Mouse (Mus musculus) liver, postnatal 0 days (tissue): ENCODE results near the gene Epas1. TPM values are rescaled to one million over a fixed set of nuclear protein-coding genes. Genes with fewer than 3 reads are reported as not detected.

Source experiments
- ATAC-seq: fragments of 200-750 bp; cut with Nextera tagmentation; 2 replicates; pipeline ENCODE4 v1.8.0; 2017; ENCODE audit warnings: mild to moderate bottlenecking, moderate library complexity
- DNase-seq: peaks from one replicate; pipeline ENCODE4 v3.0.0-alpha.2; 2016
- H3K27ac ChIP-seq: fragments of 300-500 bp; sonication (generic); 2 replicates; pipeline ENCODE4 v1.5.1; 2014; ENCODE audit warnings: antibody characterized with exemption, moderate library complexity, mild to moderate bottlenecking, low read depth
- H3K27me3 ChIP-seq: fragments of 300-500 bp; sonication (generic); 2 replicates; pipeline ENCODE4 v1.6.1; 2014; ENCODE audit warnings: low read length, control low read depth, mixed read lengths; ENCODE audit not compliant: insufficient read depth
- H3K36me3 ChIP-seq: fragments of 300-500 bp; sonication (generic); replicated peaks from 2 replicates; pipeline ENCODE4 v1.6.1; 2014; ENCODE audit warnings: mild to moderate bottlenecking, control low read depth, low read length, moderate library complexity, mixed read lengths; ENCODE audit not compliant: insufficient read depth
- H3K4me1 ChIP-seq: fragments of 300-500 bp; sonication (generic); 2 replicates; pipeline ENCODE4 v1.6.1; 2014; ENCODE audit warnings: antibody characterized with exemption, mild to moderate bottlenecking, control low read depth; ENCODE audit not compliant: insufficient read depth
- H3K4me2 ChIP-seq: fragments of 300-500 bp; sonication (generic); 2 replicates; pipeline ENCODE4 v1.6.1; 2014; ENCODE audit warnings: low read depth, mild to moderate bottlenecking, low read length, moderate library complexity, mixed read lengths
- H3K4me3 ChIP-seq: fragments of 300-500 bp; sonication (generic); 2 replicates; pipeline ENCODE4 v1.5.1; 2014; ENCODE audit warnings: low read depth, low read length
- H3K9ac ChIP-seq: fragments of 300-500 bp; sonication (generic); replicated peaks from 2 replicates; pipeline ENCODE4 v1.6.1; 2014; ENCODE audit warnings: mild to moderate bottlenecking, moderate library complexity
- H3K9me3 ChIP-seq: fragments of 300-500 bp; sonication (generic); 2 replicates; pipeline ENCODE4 v1.6.1; 2016; ENCODE audit warnings: mild to moderate bottlenecking, control low read depth, low read length, mixed read lengths
- CTCF ChIP-seq: sonication (generic); IDR thresholded peaks from 2 replicates; pipeline ENCODE4 v1.5.1; 2016; ENCODE audit warnings: antibody characterized with exemption, low read depth
- EP300 ChIP-seq: IDR thresholded peaks from 2 replicates; pipeline ENCODE4 v1.6.1; 2016; ENCODE audit warnings: antibody characterized with exemption, low read depth, mild to moderate bottlenecking
- WGBS: fragments of 180-500 bp; shearing (Covaris S2); extraction: QIAGEN DNeasy Blood & Tissue Kit; methylation state at CpG from one replicate; pipeline ENCODE4 v1.1.7; 2014; ENCODE audit not compliant: insufficient replicate concordance; 5-methylcytosine and 5-hydroxymethylcytosine counted together
- polyA plus RNA-seq: library from polyadenylated mRNA; unstranded; fragments of >200 nt; fragmentation: Nextera tagmentation; extraction: Ambion mirVana; gene quantifications from 2 replicates; pipeline ENCODE4 v1.2.1, GENCODE M21; 2015

Gene Epas1
- polyA plus RNA-seq, 1 experiment from 2014 or later, result 8.2 TPM

DNA sequence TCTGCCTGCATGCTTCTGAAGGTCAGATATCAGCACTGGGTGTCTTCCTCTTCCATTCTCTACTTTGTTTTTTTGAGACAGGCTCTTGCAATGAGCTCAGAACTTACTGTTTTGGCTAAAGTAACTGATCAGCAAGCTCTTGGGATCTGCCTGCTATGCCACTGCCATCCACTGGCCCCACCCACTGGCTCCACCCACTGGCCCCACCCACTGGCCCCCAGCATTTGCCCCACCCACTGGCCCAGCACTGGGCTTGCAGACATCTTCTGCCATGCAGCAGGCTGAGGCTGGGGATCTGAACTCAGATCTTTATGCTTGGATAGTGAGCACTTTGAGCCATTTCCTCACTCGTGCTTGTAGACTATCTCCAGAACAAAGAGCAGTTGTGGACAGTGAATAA is 60.8 kb downstream of the Epas1 start:
- Histone ChIP-seq H3K4me2 (no peak overlapping the region), H3K9me3 (no peaks in the 10 kb centered on the region), H3K4me1 (no peaks in the 10 kb centered on the region), H3K27me3 (no peaks in the 10 kb centered on the region), H3K27ac (no peak overlapping the region), H3K4me3 (no peak overlapping the region), H3K9ac (no peak overlapping the region), H3K36me3 (peaks cover 36% of the 10 kb centered on the region)
- ATAC-seq (peak; percentile 56; the same call in 1 of the 2 replicates), DNase-seq (peak; percentile 79)
- WGBS, result 38% methylated on average over 1 of the region's 1 CpGs
- TF ChIP-seq CTCF (0 out of 2 replicates have a peak, but pooled peaks have one; percentile 8), EP300 (no peak)

DNA sequence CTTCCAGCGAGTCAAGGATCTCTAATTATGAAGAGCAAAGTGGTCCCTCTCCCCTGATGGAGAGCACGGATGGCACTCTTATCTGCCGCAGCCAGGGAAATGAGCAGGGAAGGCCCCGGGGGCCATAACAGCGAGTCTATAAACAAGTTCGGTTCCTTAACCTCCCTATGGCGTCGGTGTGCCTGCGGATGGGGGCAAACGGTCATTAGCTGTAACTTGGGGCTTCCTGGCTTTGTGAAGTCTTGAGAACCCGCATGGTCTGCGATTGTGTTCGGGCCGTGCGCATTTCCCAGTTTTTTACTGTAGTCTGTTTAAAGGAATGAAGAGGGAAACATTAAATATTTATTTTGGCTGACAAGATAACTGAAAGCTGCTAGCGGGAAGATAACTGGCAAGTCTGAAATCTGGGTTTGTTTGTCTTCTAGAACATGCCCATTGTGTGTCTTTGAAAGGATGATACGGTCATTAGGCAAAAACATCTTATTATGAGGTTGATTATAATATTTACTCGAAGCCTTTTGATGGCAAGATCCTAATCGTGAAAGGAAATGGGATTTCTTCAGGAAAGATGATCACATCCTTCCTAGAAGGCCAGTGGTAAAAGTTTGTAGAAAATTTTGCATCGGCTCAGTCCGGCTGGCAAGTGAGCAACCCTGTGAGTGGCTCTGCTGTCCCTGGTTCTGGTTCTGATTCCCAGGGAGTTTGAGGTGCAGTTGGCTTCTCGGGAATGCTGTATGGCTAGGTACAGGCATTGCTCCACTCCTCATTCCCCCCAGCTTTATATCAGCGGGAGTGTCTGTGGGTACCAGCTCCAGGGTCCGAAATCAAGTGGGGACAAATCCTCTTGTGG is 61.7 kb downstream of the Epas1 start:
- H3K27me3 ChIP-seq, result no peaks in the 10 kb centered on the region
- H3K9ac ChIP-seq, result no peak overlapping the region
- H3K4me1 ChIP-seq, result no peaks in the 10 kb centered on the region
- no peak for DNase-seq
- no peak overlapping the region for H3K4me3 ChIP-seq
- WGBS, result 57% methylated on average over 24 of the region's 24 CpGs
- no peak for TF ChIP-seq EP300
- TF ChIP-seq CTCF, result no peak
- H3K27ac ChIP-seq, result no peak overlapping the region
- no peak overlapping the region for H3K4me2 ChIP-seq
- ATAC-seq, result no peak
- peaks cover 34% of the 10 kb centered on the region for H3K36me3 ChIP-seq
- H3K9me3 ChIP-seq, result no peaks in the 10 kb centered on the region

- no peaks in the 10 kb centered on the region for H3K27me3 ChIP-seq
- no peak overlapping the region for H3K4me3 ChIP-seq
- H3K36me3 ChIP-seq, result peaks cover 57% of the 10 kb centered on the region
- no peak overlapping the region for H3K9ac ChIP-seq
- TF ChIP-seq EP300 (no peak), CTCF (no peak)
- DNase-seq (no peak), ATAC-seq (no peak)
- no peak overlapping the region for H3K4me2 ChIP-seq
- no peaks in the 10 kb centered on the region for H3K9me3 ChIP-seq
- 75% methylated on average over 8 of the region's 8 CpGs for WGBS
- H3K4me1 ChIP-seq, result no peaks in the 10 kb centered on the region
- no peak overlapping the region for H3K27ac ChIP-seq
Observed at GRCm38 (mm10) chr17:86822017-86822737, 68.7 kb downstream of the Epas1 start.

- no peaks in the 10 kb centered on the region for H3K4me1 ChIP-seq
- ATAC-seq (no peak), DNase-seq (peak; percentile 11)
- no peaks in the 10 kb centered on the region for H3K9me3 ChIP-seq
- TF ChIP-seq EP300 (no peak), CTCF (no peak)
- no peak overlapping the region for H3K27ac ChIP-seq
- H3K27me3 ChIP-seq, result no peaks in the 10 kb centered on the region
- no peak overlapping the region for H3K4me3 ChIP-seq
- H3K9ac ChIP-seq, result no peak overlapping the region
- 63% methylated on average over 18 of the region's 18 CpGs for WGBS
- peaks cover 68% of the 10 kb centered on the region for H3K36me3 ChIP-seq
- H3K4me2 ChIP-seq, result no peak overlapping the region
Observed at GRCm38 (mm10) chr17:86824502-86825162, 71.1 kb downstream of the Epas1 start.

DNA sequence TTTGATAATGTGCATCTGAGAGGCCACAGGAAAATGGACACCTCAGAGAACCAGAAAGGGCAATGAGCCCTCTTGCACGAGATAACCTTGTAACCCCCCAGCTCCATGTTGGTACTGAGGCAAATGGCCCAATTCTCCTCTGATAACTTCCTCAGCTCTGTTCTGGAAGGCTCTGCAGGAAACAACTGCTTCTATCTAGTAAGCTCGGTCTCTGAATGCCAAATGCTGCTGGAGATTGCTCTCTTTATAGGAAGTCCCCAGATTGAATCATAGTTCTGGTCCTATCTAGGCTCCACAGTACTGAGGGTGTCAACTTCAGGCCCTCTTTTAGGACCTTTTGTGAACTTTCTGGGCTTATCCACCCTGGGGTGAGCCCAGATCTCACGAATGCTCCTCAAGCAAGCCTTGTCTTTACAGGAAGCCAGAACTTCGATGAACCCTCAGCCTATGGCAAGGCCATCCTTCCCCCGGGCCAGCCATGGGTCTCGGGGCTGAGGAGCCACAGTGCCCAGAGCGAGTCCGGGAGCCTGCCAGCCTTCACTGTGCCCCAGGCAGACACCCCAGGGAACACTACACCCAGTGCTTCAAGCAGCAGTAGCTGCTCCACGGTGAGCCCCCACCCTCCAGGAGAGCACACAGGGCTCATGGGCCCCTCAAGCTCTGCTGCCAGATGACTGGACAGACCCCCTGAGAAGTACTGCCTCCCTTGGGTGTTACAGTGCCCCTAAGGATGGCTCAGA is 71.8 kb downstream of the Epas1 start:
- Histone ChIP-seq H3K27ac (no peak overlapping the region), H3K4me3 (no peak overlapping the region), H3K27me3 (no peaks in the 10 kb centered on the region), H3K4me2 (no peak overlapping the region), H3K9me3 (no peaks in the 10 kb centered on the region), H3K9ac (no peak overlapping the region), H3K36me3 (peaks cover 62% of the 10 kb centered on the region), H3K4me1 (no peaks in the 10 kb centered on the region)
- ATAC-seq (no peak; the same call in 1 of the 2 replicates), DNase-seq (peak; percentile 12)
- TF ChIP-seq CTCF (no peak), EP300 (no peak)
- 65% methylated on average over 9 of the region's 9 CpGs for WGBS
